ENCODE assay signal across 8 mouse cellular contexts in genomic region chr19:46456018-46456735, GRCm38 (mm10). TPM values are rescaled to one million over a fixed set of nuclear protein-coding genes. Genes with fewer than 3 reads are reported as not detected.
DNase-seq lines count a peak whose midpoint lies in the region; ATAC-seq lines count a peak whose summit lies in the region.

No protein-coding gene starts in this region.

- WGBS in heart, embryonic 13.5 days, result 70% methylated on average over 5 of the region's 5 CpGs
- WGBS in embryonic facial prominence, embryonic 15.5 days, result 87% methylated on average over 5 of the region's 5 CpGs

- H3K4me3 ChIP-seq in heart, embryonic 13.5 days, result no peak overlapping the region
- no peak overlapping the region for H3K4me3 ChIP-seq in embryonic facial prominence, embryonic 15.5 days (replicated peaks)

- ATAC-seq in heart, embryonic 13.5 days (ENCODE audit: extremely low read depth, insufficient number of reproducible peaks, low FRiP score, low TSS enrichment), result no peak
- no peak for ATAC-seq in embryonic facial prominence, embryonic 15.5 days (ENCODE audit: insufficient number of reproducible peaks, low FRiP score, low TSS enrichment, low read depth)

- peaks cover 28% of the 10 kb centered on the region for H3K36me3 ChIP-seq in heart, embryonic 13.5 days
- H3K36me3 ChIP-seq in embryonic facial prominence, embryonic 15.5 days, result peaks cover 57% of the 10 kb centered on the region

- intact Hi-C loops in heart, postnatal 14 days (cut with DNase I), result no loop called here

- H3K9me3 ChIP-seq in heart, embryonic 13.5 days, result no peaks in the 10 kb centered on the region
- no peaks in the 10 kb centered on the region for H3K9me3 ChIP-seq in embryonic facial prominence, embryonic 15.5 days (replicated peaks)

- H3K4me1 ChIP-seq in heart, embryonic 13.5 days, result peaks cover 92% of the 10 kb centered on the region
- peaks cover 36% of the 10 kb centered on the region for H3K4me1 ChIP-seq in embryonic facial prominence, embryonic 15.5 days

- no peak for DNase-seq in heart, postnatal 14 days
- peak; percentile 84 for DNase-seq in kidney, postnatal 14 days
- DNase-seq in lung, postnatal 4 days, result peak; percentile 57 to 78
- no peak for DNase-seq in urinary bladder, postnatal 14 days (ENCODE audit: low spot score)
- DNase-seq in urinary bladder, adult 2 months (ENCODE audit: low spot score), result no peak
- DNase-seq in cerebellum, adult 8-10 months, result no peak

- no peak overlapping the region for H3K4me2 ChIP-seq in heart, embryonic 13.5 days
- no peak overlapping the region for H3K4me2 ChIP-seq in embryonic facial prominence, embryonic 15.5 days (replicated peaks)

- no peaks in the 10 kb centered on the region for H3K27me3 ChIP-seq in heart, embryonic 13.5 days (replicated peaks)
- no peaks in the 10 kb centered on the region for H3K27me3 ChIP-seq in embryonic facial prominence, embryonic 15.5 days

- H3K9ac ChIP-seq in heart, embryonic 13.5 days, result peak overlapping the region; percentile 67
- no peak overlapping the region for H3K9ac ChIP-seq in embryonic facial prominence, embryonic 15.5 days

- peak overlapping the region; percentile 93 for H3K27ac ChIP-seq in heart, embryonic 13.5 days (replicated peaks)
- H3K27ac ChIP-seq in embryonic facial prominence, embryonic 15.5 days (replicated peaks), result peak overlapping the region; percentile 77; the same call in 1 of the 2 replicates

RNA-seq across cellular contexts. Expression of gene Trim8, which starts 45.3 kb away (rescaled TPM):
- 13.2 and 13.9 TPM in 2 replicates for polyA plus RNA-seq in heart, embryonic 13.5 days (2015; fragmentation: Nextera tagmentation; extraction: Ambion mirVana)
- total RNA-seq in heart, postnatal 14 days (2021), result 10 to 100 TPM; 47.6 to 50.0 TPM
- polyA plus RNA-seq in embryonic facial prominence, embryonic 15.5 days (2015; fragmentation: Nextera tagmentation; extraction: Ambion mirVana), result 20.7 and 21.7 TPM in 2 replicates
- 17.2 and 25.2 TPM in 2 replicates for polyA plus RNA-seq in urinary bladder, adult 2 months (2012; rRNA removed)

RNA-seq across cellular contexts. Expression of gene Sufu, which starts 59.5 kb away (rescaled TPM):
- 18.4 and 19.3 TPM in 2 replicates for polyA plus RNA-seq in heart, embryonic 13.5 days (2015; fragmentation: Nextera tagmentation; extraction: Ambion mirVana)
- 10 to 100 TPM; 15.1 to 15.3 TPM for total RNA-seq in heart, postnatal 14 days (2021)
- 36.0 and 38.4 TPM in 2 replicates for polyA plus RNA-seq in embryonic facial prominence, embryonic 15.5 days (2015; fragmentation: Nextera tagmentation; extraction: Ambion mirVana)
- 15.5 and 19.7 TPM in 2 replicates for polyA plus RNA-seq in urinary bladder, adult 2 months (2012; rRNA removed)

Comparison
In these comparisons a context has a peak if more than half of its experiments do, and no peak if none do; other contexts are left out.
1. DNase-seq: peak in kidney, postnatal 14 days (single experiment) and lung, postnatal 4 days (2 of 2); none in heart, postnatal 14 days (0 of 2), urinary bladder, postnatal 14 days (single experiment), urinary bladder, adult 2 months (single experiment) and cerebellum, adult 8-10 months (single experiment).